Mouse (Mus musculus) liver, embryonic 18 days (tissue): ENCODE data around the gene Fndc3b. TPM values are rescaled to one million over a fixed set of nuclear protein-coding genes. Genes with fewer than 3 reads are reported as not detected.

ENCODE experiments used
- polyA plus RNA-seq: library from polyadenylated mRNA; depleted of rRNA; stranded (reverse); fragments of >200 nt; gene quantifications from 2 replicates; pipeline ENCODE4 v1.2.3, GENCODE M21; 2012; rRNA removed

The Fndc3b gene
- 9.9 and 12.5 TPM in 2 replicates for polyA plus RNA-seq

DNA sequence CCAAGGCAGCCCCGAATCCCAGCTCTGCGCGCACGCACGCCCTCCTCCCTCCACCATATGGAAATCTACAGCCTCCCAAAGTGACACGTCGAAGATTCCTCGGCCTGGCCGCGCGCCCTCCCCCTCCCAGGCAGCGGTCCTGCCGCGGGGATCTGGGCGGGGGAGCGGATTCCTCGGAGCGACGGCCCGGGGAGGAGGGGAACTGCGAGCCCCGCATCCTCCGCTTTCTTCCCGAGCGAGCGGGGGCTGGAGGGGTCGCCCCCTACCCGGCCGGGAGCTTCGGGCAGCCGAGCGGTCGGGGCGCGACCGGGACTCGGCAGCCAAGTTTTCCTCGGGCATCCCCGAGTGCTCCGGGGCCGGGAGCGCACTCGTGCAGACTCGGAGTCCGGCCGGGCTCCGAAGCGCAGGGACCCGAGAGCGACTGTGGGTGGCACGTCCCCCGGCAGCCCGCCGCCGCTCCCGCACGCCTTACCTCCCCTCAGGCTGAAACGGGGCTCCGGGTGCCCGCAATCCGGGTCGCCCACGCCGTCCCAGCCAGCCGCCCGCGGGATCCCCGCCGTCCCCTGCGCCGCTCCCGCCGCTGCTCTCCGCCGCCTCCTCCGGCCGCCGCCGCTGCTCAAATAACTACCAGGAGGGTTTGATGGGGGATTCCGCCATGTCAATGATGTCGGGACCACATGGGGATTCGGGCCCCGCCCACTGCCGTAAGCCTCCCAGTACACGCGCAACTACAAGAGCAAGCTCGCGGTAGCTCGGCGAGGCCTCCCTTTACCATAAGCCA, at the start of gene Fndc3b:
Gene Fndc3b, minus strand, starts transcription at position 660 of the 781 bp plus-strand sequence.

GRCm38 (mm10) chr3:27371276-27371621, 339.9 kb downstream of the Fndc3b start, which contains the start of gene Ghsr:
Gene Ghsr (plus strand): TSS chr3:27371351.

Other genes starting within 250 kb of the Fndc3b start
- gene Tmem212, start 185.1 kb upstream of the Fndc3b start, polyA plus RNA-seq = 0.09 TPM in 1 of 2 replicates, not detected in the other
- 5.4 and 6.2 TPM in 2 replicates for gene Pld1, start 227.4 kb upstream of the Fndc3b start, polyA plus RNA-seq